Mouse (Mus musculus): Measurements from ENCODE around the gene Rab9. TPM values are rescaled to one million over a fixed set of nuclear protein-coding genes. Genes with fewer than 3 reads are reported as not detected.

The Rab9 gene
- total RNA-seq, 2 experiments from 2014 or later, result 21.1 to 26.0 TPM

DNA sequence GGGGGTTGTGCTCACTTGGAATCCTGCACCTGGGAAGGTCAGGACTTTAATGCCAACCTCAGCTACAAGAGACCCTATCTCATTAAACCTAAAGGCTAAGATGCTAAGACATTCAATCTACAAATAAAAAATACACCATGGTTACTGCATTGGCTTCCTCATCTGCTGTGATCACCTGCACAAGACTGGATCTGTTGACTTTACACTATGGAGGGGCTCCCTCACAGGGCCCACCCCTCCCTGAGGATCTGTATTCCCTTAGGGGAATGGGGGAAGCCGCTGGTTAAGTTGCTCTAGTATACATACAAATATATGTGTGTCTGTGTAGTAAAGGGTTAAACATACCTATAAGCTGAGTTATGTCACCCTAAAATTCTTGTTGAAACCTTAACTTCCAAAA is 24.1 kb downstream of the Rab9 start:
- no peak for DNase-seq
- intact Hi-C loops (cut with DNase I), result no loop called here

GRCm38 (mm10) chrX:166454331-166454730 is 25.3 kb downstream of the Rab9 start:
- intact Hi-C loops (cut with DNase I), result no loop called here

DNA sequence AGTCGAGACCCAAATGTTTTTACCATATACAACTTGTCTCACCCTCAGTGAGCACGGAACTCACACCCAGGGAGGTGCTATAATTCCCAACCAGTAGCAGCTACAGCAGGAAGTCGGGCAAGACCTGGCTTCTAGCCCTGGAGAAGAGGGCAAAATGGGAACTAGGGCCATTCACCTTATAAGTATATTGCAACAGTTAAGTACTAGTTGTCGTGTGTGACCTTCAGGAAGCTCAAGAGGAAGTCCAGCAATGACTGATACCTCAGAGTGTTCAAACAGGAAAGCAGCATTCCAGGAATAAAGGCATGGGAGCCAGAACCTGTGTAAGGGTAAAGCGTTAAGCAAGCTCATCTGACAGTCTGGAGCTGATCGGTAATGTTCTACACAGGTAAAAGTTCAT is 26.1 kb downstream of the Rab9 start:
- DNase-seq, result no peak
- intact Hi-C loops (cut with DNase I), result no loop called here

More at GRCm38 (mm10) chrX:166454331-166454730, 25.3 kb downstream of the Rab9 start:
- DNase-seq, result no peak

DNA sequence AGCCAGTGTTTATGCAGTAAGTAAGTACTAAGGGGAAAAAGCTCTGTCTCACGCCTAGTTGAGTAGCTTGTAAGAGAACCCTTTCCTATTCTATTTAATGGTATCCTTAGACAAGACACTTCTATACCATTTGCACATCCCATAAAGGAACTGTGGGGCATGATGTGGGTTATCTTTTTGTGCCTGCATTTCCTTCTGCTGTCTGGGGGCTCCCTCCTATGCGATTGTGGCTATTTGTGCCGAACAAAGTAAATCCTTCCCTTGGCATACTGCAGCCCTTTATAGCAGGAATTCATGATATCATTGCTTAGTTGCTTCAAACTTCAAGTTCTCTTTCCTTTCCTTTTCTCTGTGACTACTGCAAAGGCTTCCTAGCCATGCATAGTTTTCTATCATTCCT is 35.1 kb downstream of the Rab9 start:
- intact Hi-C loops (cut with DNase I), result loop anchor here (5.0 kb wide), 1 partner anchor 68 kb away; no protein-coding TSS in a partner anchor
- DNase-seq, result no peak

- intact Hi-C loops (cut with DNase I), result loop anchor here (5.0 kb wide), 1 partner anchor 72 kb away; no protein-coding TSS in a partner anchor
Measured at GRCm38 (mm10) chrX:166440616-166441063, 39.0 kb downstream of the Rab9 start, which contains the start of gene Ofd1. TSS of gene Ofd1 (minus strand) at chrX:166440704.

GRCm38 (mm10) chrX:166440036-166440615 is 39.5 kb downstream of the Rab9 start, which contains the start of gene Trappc2:
TSS of gene Trappc2 (plus strand) at chrX:166440574.
- DNase-seq, result no peak
- intact Hi-C loops (cut with DNase I), result loop anchor here (5.0 kb wide), 1 partner anchor 72 kb away; no protein-coding TSS in a partner anchor

More at GRCm38 (mm10) chrX:166440616-166441063, 39.0 kb downstream of the Rab9 start, which contains the start of gene Ofd1:
- peak; percentile 90 to 92 for DNase-seq

GRCm38 (mm10) chrX:166434812-166435211 is 44.9 kb downstream of the Rab9 start:
- no peak for DNase-seq
- intact Hi-C loops (cut with DNase I), result no loop called here

- intact Hi-C loops (cut with DNase I), result no loop called here
- DNase-seq, result peak; percentile 6 to 22
Measured at GRCm38 (mm10) chrX:166416196-166416595, 63.5 kb downstream of the Rab9 start.

DNA sequence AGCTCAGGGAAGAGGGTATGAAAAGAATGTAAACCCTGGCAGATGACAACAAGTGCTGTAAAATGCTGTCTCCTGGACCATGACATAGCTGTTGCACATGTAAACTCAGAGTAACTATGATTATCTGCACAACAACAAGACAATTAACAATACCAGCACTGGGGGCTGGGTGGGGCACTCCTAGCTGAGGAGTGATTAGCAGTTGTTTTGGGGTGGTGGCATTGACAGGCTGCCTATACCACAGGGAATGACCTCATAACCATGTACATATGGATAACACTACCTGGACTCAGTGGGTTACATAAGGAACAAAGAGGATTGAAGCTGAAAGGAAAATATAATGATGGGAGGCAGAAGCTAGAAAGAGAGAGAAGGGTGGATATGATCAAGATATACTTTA is 71.8 kb downstream of the Rab9 start:
- intact Hi-C loops (cut with DNase I), result no loop called here
- no peak for DNase-seq

Other genes with a start within 250 kb of the Rab9 start
- gene Gpm6b, start 241.0 kb downstream of the Rab9 start, total RNA-seq (2021), result 10 to 100 TPM in 1 of 2 experiments, 1 to 10 TPM in 1; 10.0 to 10.1 TPM
- 10 to 100 TPM; 13.0 to 17.8 TPM for gene Trappc2, start 39.3 kb downstream of the Rab9 start, total RNA-seq (2021)
- 1 to 10 TPM; 3.6 to 4.0 TPM for gene Ofd1, start 39.2 kb downstream of the Rab9 start, total RNA-seq (2021)
- gene Tceanc, start 38.7 kb upstream of the Rab9 start, total RNA-seq (2021), result 1 to 10 TPM; 2.7 to 2.8 TPM
- under 1 TPM; 0.48 to 0.49 TPM for gene Egfl6, start 105.9 kb upstream of the Rab9 start, total RNA-seq (2021)